Mouse (Mus musculus) intestine, embryonic 14.5 days (tissue): ENCODE data around the gene Tcf20. TPM values are rescaled to one million over a fixed set of nuclear protein-coding genes. Genes with fewer than 3 reads are reported as not detected.

Experiments used
- ATAC-seq: fragments of 200-750 bp; cut with Nextera tagmentation; replicated peaks from 2 replicates; pipeline ENCODE4 v1.8.0; 2017; ENCODE audit warnings: low read depth, moderate number of reproducible peaks, moderate TSS enrichment, moderate library complexity; ENCODE audit not compliant: low FRiP score, low TSS enrichment
- DNase-seq: peaks from one replicate; pipeline ENCODE4 v3.0.0-alpha.2; 2018; ENCODE audit warnings: low spot score
- H3K27ac ChIP-seq: fragments of 300-500 bp; sonication (generic); 2 replicates; pipeline ENCODE4 v1.5.1; 2014; ENCODE audit warnings: low read depth, mild to moderate bottlenecking, control low read depth
- H3K27me3 ChIP-seq: fragments of 300-500 bp; sonication (generic); replicated peaks from 2 replicates; pipeline ENCODE4 v1.6.1; 2014; ENCODE audit warnings: low read length, control low read depth; ENCODE audit not compliant: control insufficient read depth, insufficient read depth
- H3K36me3 ChIP-seq: fragments of 300-500 bp; sonication (generic); 2 replicates; pipeline ENCODE4 v1.6.1; 2014; ENCODE audit warnings: low read length, control low read depth; ENCODE audit not compliant: control insufficient read depth, insufficient read depth
- H3K4me1 ChIP-seq: fragments of 300-500 bp; sonication (generic); replicated peaks from 2 replicates; pipeline ENCODE4 v1.6.1; 2014; ENCODE audit warnings: low read length, control low read depth, mixed read lengths; ENCODE audit not compliant: control insufficient read depth, insufficient read depth
- H3K4me2 ChIP-seq: fragments of 300-500 bp; sonication (generic); 2 replicates; pipeline ENCODE4 v1.6.1; 2014; ENCODE audit warnings: low read length
- H3K4me3 ChIP-seq: fragments of 300-500 bp; sonication (generic); 2 replicates; pipeline ENCODE4 v1.5.1; 2014; ENCODE audit warnings: low read depth, low read length, control low read depth, mixed read lengths
- H3K9ac ChIP-seq: fragments of 300-500 bp; sonication (generic); 2 replicates; pipeline ENCODE4 v1.6.1; 2014; ENCODE audit warnings: mild to moderate bottlenecking, low read length
- H3K9me3 ChIP-seq: fragments of 300-500 bp; sonication (generic); 2 replicates; pipeline ENCODE4 v1.6.1; 2016; ENCODE audit warnings: low read length, control low read depth; ENCODE audit not compliant: control insufficient read depth
- WGBS: fragments of 180-500 bp; shearing (Covaris S2); extraction: QIAGEN DNeasy Blood & Tissue Kit; methylation state at CpG from one replicate; pipeline ENCODE4 v1.1.7; 2014; 5-methylcytosine and 5-hydroxymethylcytosine counted together
- polyA plus RNA-seq: library from polyadenylated mRNA; unstranded; fragments of >200 nt; fragmentation: Nextera tagmentation; extraction: Ambion mirVana; gene quantifications from 2 replicates; pipeline ENCODE4 v1.2.1, GENCODE M21; 2014

Tcf20 gene
- polyA plus RNA-seq, 1 experiment from 2014 or later = 11.7 TPM

GRCm38 (mm10) chr15:82804708-82805639, 182.7 kb downstream of the Tcf20 start:
- H3K27me3 ChIP-seq = no peaks in the 10 kb centered on the region
- no peaks in the 10 kb centered on the region for H3K4me1 ChIP-seq
- ATAC-seq = no peak
- WGBS = 72% methylated on average over 5 of the region's 5 CpGs
- H3K4me2 ChIP-seq = no peak overlapping the region
- no peak overlapping the region for H3K9ac ChIP-seq
- peaks cover 9% of the 10 kb centered on the region; the same call in 1 of the 2 replicates for H3K36me3 ChIP-seq
- H3K9me3 ChIP-seq = no peaks in the 10 kb centered on the region
- DNase-seq = peak; percentile 94
- no peak overlapping the region for H3K4me3 ChIP-seq
- no peak overlapping the region for H3K27ac ChIP-seq

GRCm38 (mm10) chr15:82795936-82796440, 191.7 kb downstream of the Tcf20 start:
- H3K4me1 ChIP-seq = no peaks in the 10 kb centered on the region
- no peaks in the 10 kb centered on the region for H3K27me3 ChIP-seq
- H3K27ac ChIP-seq = no peak overlapping the region
- no peaks in the 10 kb centered on the region for H3K36me3 ChIP-seq
- ATAC-seq (no peak), DNase-seq (no peak)
- 78% methylated on average over 3 of the region's 3 CpGs for WGBS
- H3K9ac ChIP-seq = no peak overlapping the region
- H3K9me3 ChIP-seq = no peaks in the 10 kb centered on the region
- no peak overlapping the region for H3K4me2 ChIP-seq
- H3K4me3 ChIP-seq = no peak overlapping the region

- Histone ChIP-seq H3K9ac (no peak within 1 kb of the TSS), H3K27ac (peak within 1 kb of the TSS; percentile 27; the same call in 1 of the 2 replicates)
These were observed 193.4 kb downstream of the Tcf20 start, which contains the start of gene Cyp2d26 for GRCm38 (mm10) chr15:82794277-82794676. Gene Cyp2d26, minus strand, starts transcription at chr15:82794294.

GRCm38 (mm10) chr15:82793868-82794267, 193.8 kb downstream of the Tcf20 start:
- DNase-seq = peak; percentile 63
- H3K4me3 ChIP-seq = no peak overlapping the region
- no peaks in the 10 kb centered on the region for H3K9me3 ChIP-seq
- WGBS = 76% methylated on average over 6 of the region's 6 CpGs
- H3K36me3 ChIP-seq = no peaks in the 10 kb centered on the region
- H3K4me1 ChIP-seq = no peaks in the 10 kb centered on the region
- H3K9ac ChIP-seq = no peak overlapping the region
- H3K27me3 ChIP-seq = no peaks in the 10 kb centered on the region
- ATAC-seq = peak; percentile 33
- H3K4me2 ChIP-seq = peak overlapping the region; percentile 11; the same call in 1 of the 2 replicates
- H3K27ac ChIP-seq = 0 out of 2 replicates have a peak overlapping the region, but pooled peaks have one; percentile 27

More at GRCm38 (mm10) chr15:82794277-82794676, 193.4 kb downstream of the Tcf20 start, which contains the start of gene Cyp2d26:
- no peaks in the 10 kb centered on the region for H3K4me1 ChIP-seq
- peak within 1 kb of the TSS; percentile 11; the same call in 1 of the 2 replicates for H3K4me2 ChIP-seq
- ATAC-seq (peak; percentile 86), DNase-seq (peak; percentile 69)
- 65% methylated on average over 5 of the region's 5 CpGs for WGBS
- H3K36me3 ChIP-seq = no peaks in the 10 kb centered on the region
- H3K9me3 ChIP-seq = no peaks in the 10 kb centered on the region
- H3K4me3 ChIP-seq = no peak within 1 kb of the TSS
- no peaks in the 10 kb centered on the region for H3K27me3 ChIP-seq

- no peak for DNase-seq
- Histone ChIP-seq H3K4me3 (no peak overlapping the region), H3K27me3 (no peaks in the 10 kb centered on the region), H3K9ac (no peak overlapping the region), H3K9me3 (no peaks in the 10 kb centered on the region), H3K4me1 (no peaks in the 10 kb centered on the region), H3K4me2 (no peak overlapping the region), H3K27ac (0 out of 2 replicates have a peak overlapping the region, but pooled peaks have one; percentile 27), H3K36me3 (no peaks in the 10 kb centered on the region)
- WGBS = 58% methylated on average over 1 of the region's 1 CpGs
- peak; percentile 61; the same call in 1 of the 2 replicates for ATAC-seq
These were observed 194.2 kb downstream of the Tcf20 start for GRCm38 (mm10) chr15:82793454-82793853.

GRCm38 (mm10) chr15:82792566-82792965, 195.1 kb downstream of the Tcf20 start:
- Histone ChIP-seq H3K4me1 (no peaks in the 10 kb centered on the region), H3K27me3 (no peaks in the 10 kb centered on the region), H3K9me3 (no peaks in the 10 kb centered on the region), H3K27ac (no peak overlapping the region), H3K9ac (no peak overlapping the region), H3K36me3 (no peaks in the 10 kb centered on the region), H3K4me3 (no peak overlapping the region), H3K4me2 (no peak overlapping the region)
- DNase-seq (no peak), ATAC-seq (no peak)
- WGBS = 91% methylated on average over 11 of the region's 11 CpGs

GRCm38 (mm10) chr15:82784581-82784980, 203.1 kb downstream of the Tcf20 start:
- Histone ChIP-seq H3K4me1 (no peaks in the 10 kb centered on the region), H3K9me3 (no peaks in the 10 kb centered on the region), H3K4me2 (no peak overlapping the region), H3K4me3 (no peak overlapping the region), H3K9ac (no peak overlapping the region), H3K27ac (no peak overlapping the region), H3K27me3 (no peaks in the 10 kb centered on the region), H3K36me3 (no peaks in the 10 kb centered on the region)
- 60% methylated on average over 1 of the region's 1 CpGs for WGBS
- no peak for DNase-seq
- ATAC-seq = no peak

- ATAC-seq = no peak
- 50% methylated on average over 1 of the region's 1 CpGs for WGBS
- H3K4me3 ChIP-seq = no peak overlapping the region
- H3K9ac ChIP-seq = no peak overlapping the region
- no peak overlapping the region for H3K27ac ChIP-seq
- no peaks in the 10 kb centered on the region for H3K4me1 ChIP-seq
- no peaks in the 10 kb centered on the region for H3K9me3 ChIP-seq
- no peaks in the 10 kb centered on the region for H3K36me3 ChIP-seq
- H3K27me3 ChIP-seq = no peaks in the 10 kb centered on the region
- DNase-seq = no peak
- H3K4me2 ChIP-seq = no peak overlapping the region
These were observed 203.9 kb downstream of the Tcf20 start for GRCm38 (mm10) chr15:82783800-82784199.
